Mouse (Mus musculus): ENCODE data around the gene Acoxl. TPM values are rescaled to one million over a fixed set of nuclear protein-coding genes. Genes with fewer than 3 reads are reported as not detected.

Gene Acoxl
- total RNA-seq, 2 experiments from 2014 or later: 0.39 TPM; not detected in 1

GRCm38 (mm10) chr2:127937079-127937478, 98.4 kb downstream of the Acoxl start:
- DNase-seq (ENCODE audit: low spot score): no peak

- DNase-seq (ENCODE audit: low spot score): no peak
Observed at GRCm38 (mm10) chr2:127939206-127939605, 100.5 kb downstream of the Acoxl start.

GRCm38 (mm10) chr2:127960579-127960978, 121.9 kb downstream of the Acoxl start:
- no peak for DNase-seq (ENCODE audit: low spot score)

GRCm38 (mm10) chr2:127961154-127961553, 122.5 kb downstream of the Acoxl start:
- DNase-seq (ENCODE audit: low spot score): peak; percentile 22

- DNase-seq (ENCODE audit: low spot score): peak; percentile 38
Observed at GRCm38 (mm10) chr2:127961802-127962433, 123.2 kb downstream of the Acoxl start.

DNA sequence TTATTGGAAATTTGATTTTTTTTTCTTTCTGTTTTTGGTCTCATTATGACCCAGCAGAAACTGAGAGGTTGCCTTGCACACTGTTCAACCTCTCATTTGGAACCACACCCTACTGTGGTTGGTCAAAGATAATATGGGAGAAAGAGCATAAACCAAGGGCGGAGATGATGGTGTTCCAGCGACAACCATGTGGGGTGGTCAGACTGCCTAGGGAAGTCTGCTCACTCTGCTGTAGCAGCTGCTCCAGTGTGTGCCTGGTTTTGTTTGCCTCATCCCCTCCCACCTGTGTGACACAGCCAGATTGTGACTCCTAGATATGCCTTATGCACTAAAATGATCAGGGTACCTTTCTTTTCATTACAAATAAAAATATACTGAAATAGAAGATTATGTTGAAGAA, 130.3 kb downstream of the Acoxl start:
- DNase-seq (ENCODE audit: low spot score): no peak

- no peak for DNase-seq (ENCODE audit: low spot score)
Observed at GRCm38 (mm10) chr2:127976276-127976675, 137.6 kb downstream of the Acoxl start.

DNA sequence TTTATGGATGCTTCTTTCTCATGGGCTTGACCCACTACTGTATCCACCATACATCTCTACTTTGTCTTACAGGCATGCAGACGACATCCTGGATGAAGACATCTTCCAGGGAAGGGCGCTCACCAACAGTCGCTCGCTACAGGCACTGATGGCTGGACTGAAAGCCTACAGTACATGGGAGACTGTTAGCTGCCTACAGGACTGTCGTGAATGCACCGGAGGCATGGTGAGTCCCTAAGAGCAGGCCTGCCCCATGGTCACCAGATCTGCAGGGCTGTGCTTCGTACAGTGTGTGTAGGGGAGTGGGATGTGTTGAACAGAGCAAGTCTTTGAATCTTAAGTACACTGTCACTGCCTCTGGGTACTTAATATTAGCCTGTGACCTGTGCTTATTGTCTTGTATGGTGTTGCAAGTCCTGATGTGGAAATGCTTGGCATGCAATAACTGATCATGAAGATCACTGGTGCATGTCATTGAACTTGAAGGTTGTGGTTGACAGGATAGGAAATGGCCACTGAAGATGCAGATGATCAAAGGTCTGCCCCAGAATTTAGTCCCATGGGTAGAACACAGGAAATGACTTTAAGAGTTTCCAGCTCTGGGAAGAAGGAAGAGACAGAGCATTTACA, 140.0 kb downstream of the Acoxl start:
- DNase-seq (ENCODE audit: low spot score): no peak

GRCm38 (mm10) chr2:127982610-127983009, 143.9 kb downstream of the Acoxl start:
- DNase-seq (ENCODE audit: low spot score): no peak

DNA sequence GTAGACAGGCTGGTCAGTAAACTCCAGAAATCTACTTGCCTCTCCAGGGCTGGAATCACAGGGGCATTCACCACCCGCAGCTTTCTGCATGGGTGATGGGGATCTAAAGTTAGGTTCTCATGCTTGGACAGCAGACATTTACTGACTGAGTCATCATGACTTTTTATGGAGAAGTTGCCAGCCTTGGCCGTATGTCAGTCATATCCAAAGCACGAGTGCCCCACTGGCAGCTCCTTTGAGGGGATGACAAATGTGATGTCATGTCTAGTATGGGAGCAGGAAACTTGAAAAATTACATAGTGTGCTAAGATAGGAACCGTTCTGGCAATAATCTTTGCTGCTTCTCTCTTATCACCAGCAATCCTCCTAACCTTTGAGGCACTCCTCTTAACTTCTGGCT, 144.6 kb downstream of the Acoxl start:
- DNase-seq (ENCODE audit: low spot score): peak; percentile 14

DNA sequence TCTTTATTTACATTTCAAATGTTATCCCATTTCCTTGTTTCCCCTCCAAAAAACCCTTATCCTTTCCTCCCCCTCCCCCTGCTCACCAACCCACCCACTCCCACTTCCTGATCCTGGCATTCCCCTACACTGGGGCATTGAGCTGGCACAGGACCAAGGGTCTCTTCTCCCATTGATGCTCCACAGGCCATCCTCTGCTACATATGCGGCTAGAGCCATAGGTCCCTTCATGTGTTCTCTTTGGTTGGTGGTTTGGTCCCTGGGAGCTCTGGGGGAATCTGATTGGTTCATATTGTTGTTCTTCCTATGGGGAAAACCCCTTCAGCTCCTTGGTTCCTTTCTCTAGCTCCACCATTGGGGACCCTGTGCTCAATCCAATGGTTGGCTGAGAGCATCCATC, 145.3 kb downstream of the Acoxl start:
- DNase-seq (ENCODE audit: low spot score): no peak

DNA sequence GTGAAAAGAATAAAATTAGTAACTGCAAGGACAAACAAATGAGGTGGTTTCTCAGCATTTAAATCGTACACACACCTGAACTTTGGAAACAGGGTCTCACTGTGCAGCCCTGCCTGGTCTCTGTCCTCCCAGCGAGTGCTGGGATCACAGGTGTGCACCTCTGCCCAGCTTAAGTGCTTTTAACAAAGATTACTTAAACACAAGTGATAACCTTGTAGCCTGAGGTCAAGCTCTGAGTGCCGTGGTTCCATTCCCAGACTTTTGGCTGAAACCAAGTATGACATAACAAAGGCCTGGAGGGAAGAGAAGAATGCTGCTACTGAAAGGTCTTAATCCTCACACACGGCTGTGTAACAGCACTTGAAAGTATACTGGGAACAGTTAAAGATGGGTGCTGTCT, 149.0 kb downstream of the Acoxl start:
- DNase-seq (ENCODE audit: low spot score): no peak

GRCm38 (mm10) chr2:127990856-127991479, 152.3 kb downstream of the Acoxl start:
- DNase-seq (ENCODE audit: low spot score): peak; percentile 40

GRCm38 (mm10) chr2:127991656-127992055, 153.0 kb downstream of the Acoxl start:
- DNase-seq (ENCODE audit: low spot score): peak; percentile 23

- no peak for DNase-seq (ENCODE audit: low spot score)
Observed at GRCm38 (mm10) chr2:128008662-128009423, 170.2 kb downstream of the Acoxl start.

DNA sequence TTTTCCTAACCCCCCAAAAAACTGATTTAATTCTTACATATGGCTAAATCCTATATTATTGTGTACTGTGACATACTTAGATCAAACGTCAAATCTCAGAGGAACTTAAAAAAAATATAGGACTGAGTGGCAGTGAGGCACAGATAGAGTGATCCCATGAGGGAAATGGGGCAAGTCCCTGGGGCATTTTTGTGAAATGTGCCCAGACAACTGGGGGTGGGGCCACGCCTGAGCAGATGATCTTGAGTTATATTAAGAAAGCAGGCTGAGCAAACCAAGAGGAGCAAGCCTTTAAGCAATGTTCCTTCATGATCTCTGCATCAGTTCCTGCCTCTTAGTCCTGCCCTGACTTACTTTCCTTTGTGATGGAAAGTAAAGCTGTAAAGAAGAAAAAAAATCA, 175.9 kb downstream of the Acoxl start:
- no peak for DNase-seq (ENCODE audit: low spot score)

DNA sequence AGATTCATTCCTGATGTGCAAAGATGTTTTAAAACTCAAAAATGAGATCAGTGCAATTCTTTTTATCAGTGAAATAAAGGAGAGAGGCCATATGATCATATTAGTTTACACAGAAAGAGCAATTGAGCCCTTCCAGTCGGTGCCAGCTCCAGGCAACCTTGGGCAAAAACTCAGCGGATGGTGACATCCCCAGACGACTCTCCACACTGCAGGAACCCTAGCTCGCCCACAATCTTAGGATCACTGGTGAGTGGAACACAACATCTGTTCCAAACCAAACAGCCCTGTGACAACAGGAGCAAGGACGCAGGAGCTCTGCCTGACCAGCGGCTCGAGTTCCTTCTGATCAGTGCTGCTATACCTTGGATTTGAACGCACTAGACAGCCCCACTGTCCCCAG, 176.9 kb downstream of the Acoxl start:
- no peak for DNase-seq (ENCODE audit: low spot score)

- no peak for DNase-seq (ENCODE audit: low spot score)
Observed at GRCm38 (mm10) chr2:128020039-128020907, 181.6 kb downstream of the Acoxl start.

DNA sequence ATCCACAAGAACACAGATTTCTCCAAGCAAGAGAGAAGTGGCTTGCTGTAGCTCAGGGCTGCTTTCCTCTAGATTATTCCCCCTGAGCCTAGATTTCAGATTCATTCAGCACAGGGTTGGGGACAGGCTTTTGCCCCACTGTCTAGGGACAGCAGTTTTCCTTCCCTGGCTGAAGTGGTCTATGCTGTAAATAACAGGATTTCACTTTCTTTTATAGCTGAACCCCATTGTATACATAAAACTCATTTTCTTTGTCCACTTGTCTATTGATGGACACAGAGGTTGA, 182.2 kb downstream of the Acoxl start:
- DNase-seq (ENCODE audit: low spot score): no peak

DNA sequence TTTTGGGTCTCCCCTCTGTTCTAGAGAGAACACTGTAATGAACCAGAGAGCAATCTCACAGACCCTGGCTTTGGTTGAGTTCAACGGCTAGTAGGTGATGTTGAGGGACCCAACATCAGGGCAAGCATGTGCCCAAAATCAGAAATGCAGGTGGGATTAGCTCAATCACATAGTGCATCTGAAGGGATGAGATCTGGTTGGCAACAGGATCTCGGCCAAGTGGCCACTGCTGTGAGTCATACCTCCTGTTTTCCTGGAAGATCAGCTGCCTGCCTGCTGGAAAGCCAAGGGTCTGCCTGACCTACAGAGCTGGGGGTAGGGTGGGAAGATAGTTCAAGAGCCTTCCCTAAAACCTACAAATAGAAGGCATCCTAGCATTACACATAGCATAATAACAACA, 185.2 kb downstream of the Acoxl start:
- no peak for DNase-seq (ENCODE audit: low spot score)

DNA sequence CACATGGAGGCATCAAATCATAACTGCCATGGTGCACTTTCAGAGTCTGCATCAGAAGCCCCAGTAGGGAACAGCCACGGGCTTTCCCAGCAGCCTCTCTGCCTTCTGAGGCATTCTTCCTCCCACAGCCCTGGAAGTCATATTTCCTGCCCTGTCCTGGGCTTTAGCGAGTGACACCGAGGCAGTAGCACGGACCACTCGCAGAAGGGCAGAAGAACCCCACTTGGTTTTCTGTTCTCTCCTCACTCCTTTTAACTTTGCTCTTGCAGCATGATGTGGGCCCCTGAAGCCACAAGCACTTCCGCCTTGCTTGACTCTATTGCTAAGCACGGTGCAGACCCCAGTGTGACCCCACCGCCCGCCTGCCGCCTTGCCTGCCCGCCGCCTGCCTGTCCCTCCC, 189.0 kb downstream of the Acoxl start:
- DNase-seq (ENCODE audit: low spot score): no peak

- no peak for DNase-seq (ENCODE audit: low spot score)
Observed at GRCm38 (mm10) chr2:128029968-128030367, 191.3 kb downstream of the Acoxl start.
